Mouse (Mus musculus) liver, embryonic 13.5 days (tissue): ENCODE data around the gene Lrrc34. TPM values are rescaled to one million over a fixed set of nuclear protein-coding genes. Genes with fewer than 3 reads are reported as not detected.

Source experiments
- ATAC-seq: fragments of 200-750 bp; cut with Nextera tagmentation; 2 replicates; pipeline ENCODE4 v1.8.0; 2017; ENCODE audit warnings: low read depth, mild to moderate bottlenecking, moderate number of reproducible peaks, moderate library complexity
- DNase-seq: peaks from one replicate; pipeline ENCODE4 v3.0.0; 2022
- H3K27ac ChIP-seq: fragments of 300-500 bp; sonication (generic); 2 replicates; pipeline ENCODE4 v1.5.1; 2015; ENCODE audit warnings: moderate library complexity, mild to moderate bottlenecking, inconsistent platforms
- H3K27me3 ChIP-seq: fragments of 300-500 bp; sonication (generic); 2 replicates; pipeline ENCODE4 v1.6.1; 2015; ENCODE audit warnings: mild to moderate bottlenecking, inconsistent platforms
- H3K36me3 ChIP-seq: fragments of 300-500 bp; sonication (generic); 2 replicates; pipeline ENCODE4 v1.6.1; 2015; ENCODE audit warnings: mild to moderate bottlenecking, inconsistent platforms
- H3K4me1 ChIP-seq: fragments of 300-500 bp; sonication (generic); replicated peaks from 2 replicates; pipeline ENCODE4 v1.6.1; 2015; ENCODE audit warnings: inconsistent platforms
- H3K4me2 ChIP-seq: fragments of 300-500 bp; sonication (generic); 2 replicates; pipeline ENCODE4 v1.6.1; 2015; ENCODE audit warnings: inconsistent platforms, mild to moderate bottlenecking, moderate library complexity
- H3K4me3 ChIP-seq: fragments of 300-500 bp; sonication (generic); replicated peaks from 2 replicates; pipeline ENCODE4 v1.5.1; 2015; ENCODE audit warnings: mild to moderate bottlenecking, inconsistent platforms
- H3K9ac ChIP-seq: fragments of 300-500 bp; sonication (generic); 2 replicates; pipeline ENCODE4 v1.6.1; 2015; ENCODE audit warnings: mild to moderate bottlenecking, inconsistent platforms
- H3K9me3 ChIP-seq: fragments of 300-500 bp; sonication (generic); replicated peaks from 2 replicates; pipeline ENCODE4 v1.6.1; 2016; ENCODE audit warnings: inconsistent platforms
- WGBS: fragments of 180-500 bp; shearing (Covaris S2); methylation state at CpG from one replicate; pipeline ENCODE4 v1.1.7; 2015; ENCODE audit not compliant: insufficient replicate concordance; 5-methylcytosine and 5-hydroxymethylcytosine counted together
- polyA plus RNA-seq: library from polyadenylated mRNA; unstranded; fragments of >200 nt; fragmentation: Nextera tagmentation; extraction: Ambion mirVana; gene quantifications from 2 replicates; pipeline ENCODE4 v1.2.1, GENCODE M21; 2015

Gene Lrrc34
- polyA plus RNA-seq, result 0.13 and 0.16 TPM in 2 replicates

DNA sequence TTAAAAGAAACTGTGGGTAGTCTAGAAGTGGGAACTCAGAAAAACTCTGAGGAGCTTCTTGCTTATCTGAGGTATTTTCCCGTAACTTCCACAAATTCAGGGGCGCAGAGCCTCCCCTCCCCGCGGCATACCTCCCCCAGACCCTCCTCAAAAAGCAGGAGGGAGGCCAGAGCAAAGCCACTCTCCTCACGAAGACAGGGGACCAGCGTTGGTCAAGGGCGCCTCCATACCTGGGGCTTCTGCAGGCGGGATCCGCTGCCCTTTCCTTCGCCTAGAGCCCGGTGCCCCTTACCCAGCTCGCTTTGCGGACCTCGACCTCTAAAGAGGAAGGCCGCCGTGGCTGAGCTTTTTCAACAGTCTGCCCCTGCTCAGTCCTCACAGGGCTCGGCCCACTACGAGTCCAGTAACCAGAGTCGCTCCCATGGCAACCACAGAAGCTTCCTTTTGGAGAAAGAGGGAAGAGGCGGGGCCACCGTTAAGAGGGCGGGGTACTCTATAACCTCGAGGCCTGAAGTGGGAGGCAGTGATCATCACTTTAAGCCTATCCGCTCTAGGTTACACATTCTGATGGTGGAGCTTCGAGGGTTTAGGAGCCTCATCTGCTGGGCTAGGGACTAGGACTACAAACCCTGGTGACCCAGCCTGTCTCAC lies at the start of gene Lrrc34:
Gene Lrrc34 (minus strand): TSS at position 430 of the 651 bp plus-strand sequence.
- H3K9ac ChIP-seq, result no peak within 1 kb of the TSS; the same call in 1 of the 2 replicates
- peaks cover 6% of the 10 kb centered on the region; the same call in 1 of the 2 replicates for H3K4me1 ChIP-seq
- no peaks in the 10 kb centered on the region for H3K36me3 ChIP-seq
- WGBS, result 2% methylated on average over 25 of the region's 25 CpGs
- H3K4me3 ChIP-seq, result peak within 1 kb of the TSS; percentile 35
- no peaks in the 10 kb centered on the region for H3K9me3 ChIP-seq
- DNase-seq (peak; percentile 9), ATAC-seq (peak; percentile 70)
- H3K27me3 ChIP-seq, result peaks cover 50% of the 10 kb centered on the region
- H3K4me2 ChIP-seq, result peak within 1 kb of the TSS; percentile 59
- no peak within 1 kb of the TSS for H3K27ac ChIP-seq

DNA sequence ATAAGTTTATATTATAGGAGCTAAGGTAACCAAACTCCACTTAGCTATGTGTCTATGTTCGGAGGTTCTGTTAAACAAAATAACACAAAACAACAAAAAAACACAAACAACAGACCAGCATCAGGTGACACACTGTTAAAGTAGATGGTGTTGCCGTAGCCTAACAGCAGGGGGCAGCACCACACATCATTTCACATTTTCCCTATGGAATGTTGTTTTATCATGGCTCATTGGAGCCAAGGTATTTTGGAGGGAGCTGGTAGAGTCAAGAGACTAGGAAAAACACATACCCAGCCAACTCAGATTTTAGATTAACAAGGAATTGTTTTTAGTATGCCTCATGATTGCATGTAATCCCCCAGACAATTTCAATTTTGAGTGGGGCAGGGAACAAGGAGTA lies 48.7 kb upstream of the Lrrc34 start:
- Histone ChIP-seq H3K9ac (no peak overlapping the region), H3K9me3 (no peaks in the 10 kb centered on the region), H3K36me3 (no peaks in the 10 kb centered on the region), H3K27ac (no peak overlapping the region), H3K4me2 (no peak overlapping the region), H3K4me1 (no peaks in the 10 kb centered on the region), H3K27me3 (no peaks in the 10 kb centered on the region), H3K4me3 (no peak overlapping the region)
- ATAC-seq (no peak), DNase-seq (peak; percentile 6)
- WGBS, result 4% methylated on average over 2 of the region's 2 CpGs

DNA sequence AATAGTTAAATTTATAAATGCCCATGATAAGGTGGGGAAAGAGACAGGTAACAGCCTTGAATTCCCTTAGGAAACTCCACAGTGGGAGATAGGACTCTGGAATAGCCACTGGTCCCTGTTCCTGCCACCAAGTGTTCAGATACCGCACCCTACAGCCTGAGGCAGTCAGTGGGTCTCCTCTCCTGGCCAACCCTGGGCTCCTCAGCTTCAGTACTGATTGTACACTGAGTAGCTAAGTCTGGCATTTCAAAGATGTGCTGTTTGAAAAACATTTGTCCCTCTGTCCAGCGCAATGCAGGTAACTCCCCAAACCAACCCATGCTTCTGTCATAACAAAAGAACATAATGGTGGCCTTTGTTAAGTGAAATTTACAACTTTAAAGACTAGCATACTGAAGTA lies 48.0 kb upstream of the Lrrc34 start:
- Histone ChIP-seq H3K4me1 (no peaks in the 10 kb centered on the region), H3K4me3 (no peak overlapping the region), H3K9me3 (no peaks in the 10 kb centered on the region), H3K27me3 (no peaks in the 10 kb centered on the region), H3K9ac (no peak overlapping the region), H3K27ac (no peak overlapping the region), H3K4me2 (no peak overlapping the region), H3K36me3 (no peaks in the 10 kb centered on the region)
- DNase-seq, result no peak
- no peak for ATAC-seq
- 71% methylated on average over 2 of the region's 2 CpGs for WGBS

DNA sequence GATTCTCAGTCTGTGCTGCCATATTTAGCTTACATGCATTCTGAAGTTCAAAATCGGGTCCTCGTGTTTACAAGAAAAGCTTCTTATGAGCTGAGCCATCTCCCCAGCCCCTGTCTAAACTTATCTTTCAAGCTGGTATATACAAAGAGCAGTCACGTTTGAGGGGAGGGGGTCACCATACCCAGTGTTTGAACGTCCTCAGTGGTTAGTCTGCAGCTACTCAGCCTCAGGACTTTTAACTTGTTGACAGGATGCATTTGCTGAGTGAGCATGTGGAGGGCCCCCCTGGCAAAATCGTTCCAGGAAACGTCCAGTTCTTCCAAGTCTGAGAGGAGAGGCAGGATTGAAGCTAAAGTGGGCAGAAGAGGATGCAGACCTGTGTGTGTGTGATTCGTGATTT lies 43.3 kb upstream of the Lrrc34 start:
- Histone ChIP-seq H3K4me2 (no peak overlapping the region), H3K4me1 (no peaks in the 10 kb centered on the region), H3K36me3 (no peaks in the 10 kb centered on the region), H3K27me3 (no peaks in the 10 kb centered on the region), H3K27ac (no peak overlapping the region), H3K9ac (no peak overlapping the region), H3K4me3 (no peak overlapping the region), H3K9me3 (no peaks in the 10 kb centered on the region)
- DNase-seq (no peak), ATAC-seq (no peak)
- 40% methylated on average over 7 of the region's 7 CpGs for WGBS

DNA sequence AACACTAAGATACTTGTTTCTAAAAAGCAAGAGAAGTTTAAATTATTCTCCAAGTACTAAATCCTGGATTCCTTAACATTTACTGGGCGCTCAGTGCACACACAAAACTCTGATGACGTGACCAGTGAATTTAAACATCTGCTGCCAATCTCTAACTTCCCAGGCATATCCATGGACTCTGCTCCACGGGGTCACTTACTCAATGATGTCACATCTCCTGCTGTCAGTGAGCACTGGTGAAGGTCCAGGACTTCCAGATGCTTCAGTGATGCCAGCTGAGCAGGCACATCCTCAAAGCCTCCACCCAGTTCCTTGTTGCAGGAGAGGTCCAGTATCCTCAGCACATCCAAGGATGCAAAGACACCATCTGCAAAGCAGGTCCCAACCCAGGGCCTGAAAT lies 39.5 kb upstream of the Lrrc34 start:
- Histone ChIP-seq H3K27me3 (no peaks in the 10 kb centered on the region), H3K36me3 (no peaks in the 10 kb centered on the region), H3K9me3 (no peaks in the 10 kb centered on the region), H3K27ac (no peak overlapping the region), H3K4me3 (no peak overlapping the region), H3K9ac (no peak overlapping the region), H3K4me1 (peaks cover 6% of the 10 kb centered on the region; the same call in 1 of the 2 replicates), H3K4me2 (no peak overlapping the region)
- DNase-seq (no peak), ATAC-seq (no peak)
- WGBS, result 61% methylated on average over 3 of the region's 3 CpGs

DNA sequence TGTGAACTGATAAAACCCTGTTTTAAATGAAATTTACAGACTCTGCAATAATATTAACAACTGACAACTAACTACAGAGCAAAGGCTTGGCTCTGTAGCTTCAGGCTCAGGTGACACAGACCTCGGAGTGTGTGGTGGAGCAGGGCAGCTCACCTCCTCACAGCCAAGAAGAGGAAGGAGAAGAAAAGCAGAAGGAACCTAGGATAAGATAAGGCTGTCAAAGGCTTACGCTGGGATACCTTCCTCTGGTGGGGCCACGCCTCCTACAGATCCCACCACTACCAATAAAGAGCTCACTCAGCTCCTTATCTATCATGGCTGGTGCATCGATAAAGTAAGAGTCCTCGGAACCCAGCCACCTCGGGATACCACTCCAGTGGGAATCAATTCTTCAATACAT lies 35.5 kb upstream of the Lrrc34 start:
- Histone ChIP-seq H3K9ac (no peak overlapping the region), H3K4me2 (no peak overlapping the region), H3K4me3 (no peak overlapping the region), H3K4me1 (peaks cover 6% of the 10 kb centered on the region; the same call in 1 of the 2 replicates), H3K36me3 (no peaks in the 10 kb centered on the region), H3K9me3 (no peaks in the 10 kb centered on the region), H3K27ac (no peak overlapping the region), H3K27me3 (no peaks in the 10 kb centered on the region)
- 8% methylated on average over 6 of the region's 6 CpGs for WGBS
- DNase-seq (no peak), ATAC-seq (no peak)

DNA sequence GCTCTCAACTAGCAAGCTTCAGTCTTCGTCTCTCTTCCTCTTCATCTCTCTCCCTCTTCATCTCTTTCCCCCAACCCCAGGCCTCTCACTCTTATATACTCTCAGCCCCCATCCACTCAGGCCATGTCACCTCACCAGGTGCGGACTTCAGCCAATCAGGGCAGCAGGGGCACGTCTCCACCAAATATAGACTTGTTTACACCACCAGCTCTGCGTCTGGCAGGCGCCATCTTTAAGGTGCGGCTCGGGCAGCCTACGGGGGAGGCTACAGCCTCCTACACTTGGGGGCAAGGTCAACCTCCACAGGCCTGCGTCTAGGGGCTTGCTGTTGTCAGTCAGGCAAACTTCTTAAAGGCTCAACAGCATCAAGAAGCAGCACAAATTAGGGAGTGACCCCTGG lies 10.8 kb upstream of the Lrrc34 start:
- Histone ChIP-seq H3K36me3 (no peaks in the 10 kb centered on the region), H3K27me3 (no peaks in the 10 kb centered on the region), H3K27ac (no peak overlapping the region), H3K4me3 (no peak overlapping the region), H3K9ac (no peak overlapping the region), H3K4me2 (no peak overlapping the region), H3K9me3 (no peaks in the 10 kb centered on the region), H3K4me1 (no peaks in the 10 kb centered on the region)
- WGBS, result 70% methylated on average over 9 of the region's 9 CpGs
- DNase-seq, result no peak
- no peak for ATAC-seq

DNA sequence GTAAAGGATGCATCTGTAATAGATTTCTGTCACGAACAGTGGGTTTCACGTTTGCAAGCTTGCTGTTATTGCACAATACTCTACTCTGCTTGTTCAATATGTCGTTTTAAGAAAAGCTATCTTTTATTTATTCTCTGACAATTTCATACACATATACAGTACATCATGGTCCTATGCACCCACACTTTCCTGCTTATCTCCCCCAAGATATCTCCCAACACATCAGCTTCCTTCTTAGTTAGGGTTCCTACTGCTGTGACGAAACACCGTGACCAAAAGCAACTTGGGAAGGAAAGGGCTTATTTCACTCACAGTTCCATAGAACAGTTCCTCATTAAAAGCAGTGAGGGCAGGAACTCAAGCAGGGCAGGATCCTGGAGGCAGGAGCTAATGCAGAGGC lies 8.3 kb upstream of the Lrrc34 start:
- ATAC-seq, result no peak
- no peak for DNase-seq
- no peak overlapping the region for H3K4me2 ChIP-seq
- no peak overlapping the region for H3K9ac ChIP-seq
- no peak overlapping the region for H3K27ac ChIP-seq
- H3K27me3 ChIP-seq, result peaks cover 11% of the 10 kb centered on the region
- 47% methylated on average over 5 of the region's 5 CpGs for WGBS
- H3K36me3 ChIP-seq, result no peaks in the 10 kb centered on the region
- no peak overlapping the region for H3K4me3 ChIP-seq
- no peaks in the 10 kb centered on the region for H3K9me3 ChIP-seq
- no peaks in the 10 kb centered on the region for H3K4me1 ChIP-seq

DNA sequence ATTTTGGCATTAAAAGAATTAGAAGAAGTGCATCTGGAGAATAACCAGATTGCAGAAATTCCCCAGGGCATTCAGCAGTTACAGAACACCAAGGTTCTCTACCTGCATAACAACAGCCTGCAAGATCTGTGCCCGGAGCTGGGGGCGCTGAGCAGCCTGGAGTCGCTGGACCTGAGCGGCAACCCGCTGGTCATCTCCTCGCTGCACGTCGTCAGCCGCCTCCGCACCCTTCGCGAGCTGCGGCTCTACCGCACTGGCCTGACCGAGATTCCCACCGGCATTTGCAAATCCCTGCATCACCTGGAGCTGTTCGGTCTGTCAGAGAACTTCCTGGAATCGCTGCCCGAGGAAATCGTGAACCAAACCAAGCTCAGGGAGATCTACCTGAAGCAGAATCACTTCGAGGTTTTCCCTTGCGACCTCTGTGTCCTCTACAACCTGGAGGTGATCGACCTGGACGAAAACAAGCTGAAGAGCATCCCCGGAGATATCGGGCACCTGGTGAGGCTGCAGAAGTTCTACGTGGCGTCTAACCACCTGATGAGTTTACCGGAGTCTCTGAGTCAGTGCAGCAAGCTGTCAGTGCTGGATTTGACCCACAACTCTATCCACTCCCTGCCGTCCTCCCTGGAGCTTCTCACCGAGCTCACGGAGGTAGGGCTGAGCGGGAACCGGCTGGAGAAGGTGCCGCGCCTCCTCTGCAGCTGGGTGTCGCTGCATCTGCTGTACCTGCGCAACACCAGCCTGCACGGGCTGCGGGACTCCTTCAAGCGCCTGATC lies 2.6 kb upstream of the Lrrc34 start:
- H3K4me1 ChIP-seq, result peaks cover 6% of the 10 kb centered on the region; the same call in 1 of the 2 replicates
- H3K9ac ChIP-seq, result no peak overlapping the region
- H3K27ac ChIP-seq, result no peak overlapping the region
- ATAC-seq (no peak), DNase-seq (no peak)
- peaks cover 50% of the 10 kb centered on the region for H3K27me3 ChIP-seq
- WGBS, result under 1% methylated on average over 41 of the region's 41 CpGs
- H3K9me3 ChIP-seq, result no peaks in the 10 kb centered on the region
- H3K4me2 ChIP-seq, result peak overlapping the region; percentile 48
- peak overlapping the region; percentile 25 for H3K4me3 ChIP-seq
- no peaks in the 10 kb centered on the region for H3K36me3 ChIP-seq

DNA sequence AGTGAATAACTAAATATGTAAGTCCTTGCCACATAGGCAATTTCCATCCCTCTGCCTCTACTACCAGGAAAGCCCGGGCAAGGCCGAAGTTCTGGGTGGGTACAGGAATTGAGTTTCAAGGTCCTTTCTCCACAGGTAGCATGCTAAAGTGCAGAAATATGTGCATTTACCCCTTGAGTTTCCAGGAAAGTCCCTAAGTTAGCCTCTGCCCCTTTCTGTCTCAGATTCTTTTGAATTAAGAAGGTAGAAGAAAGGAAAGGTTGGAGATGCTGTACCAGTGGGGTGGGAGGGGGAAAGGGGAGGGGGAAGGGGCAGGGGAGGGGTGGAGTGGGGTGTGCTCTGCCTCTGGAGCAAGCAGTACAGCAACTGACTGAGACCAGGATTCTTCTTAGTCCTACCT lies 797 bp upstream of the Lrrc34 start:
- Histone ChIP-seq H3K9ac (no peak overlapping the region), H3K4me3 (no peak overlapping the region), H3K27me3 (peaks cover 50% of the 10 kb centered on the region), H3K9me3 (no peaks in the 10 kb centered on the region), H3K36me3 (no peaks in the 10 kb centered on the region), H3K27ac (no peak overlapping the region), H3K4me1 (peaks cover 6% of the 10 kb centered on the region; the same call in 1 of the 2 replicates), H3K4me2 (no peak overlapping the region)
- no peak for DNase-seq
- no peak for ATAC-seq
- 70% methylated on average over 2 of the region's 2 CpGs for WGBS

DNA sequence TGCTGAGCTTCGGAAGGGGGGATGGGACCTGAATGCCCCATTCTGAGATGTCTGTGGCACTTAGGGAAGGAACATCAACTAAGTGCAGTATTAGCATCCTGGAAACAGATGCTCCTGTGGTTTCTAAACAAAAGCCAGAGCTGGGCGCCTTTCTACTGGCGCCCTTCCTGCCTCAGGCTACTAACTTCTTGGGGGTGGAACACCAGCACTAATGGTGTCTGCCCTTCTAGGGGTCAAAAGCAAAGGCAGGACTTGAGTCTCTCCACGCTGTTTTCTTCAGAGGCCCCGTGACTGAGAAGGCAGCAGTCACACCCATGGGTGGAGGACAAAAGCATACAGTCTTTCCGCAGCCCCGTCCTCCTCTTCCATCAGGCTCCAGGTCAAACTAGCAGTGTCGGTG lies 908 bp downstream of the Lrrc34 start:
- Histone ChIP-seq H3K27ac (no peak overlapping the region), H3K27me3 (peaks cover 46% of the 10 kb centered on the region), H3K4me3 (no peak overlapping the region), H3K9ac (no peak overlapping the region), H3K36me3 (no peaks in the 10 kb centered on the region), H3K4me1 (peaks cover 6% of the 10 kb centered on the region; the same call in 1 of the 2 replicates), H3K4me2 (no peak overlapping the region), H3K9me3 (no peaks in the 10 kb centered on the region)
- 34% methylated on average over 8 of the region's 8 CpGs for WGBS
- DNase-seq, result no peak
- no peak for ATAC-seq
